Mouse (Mus musculus) heart, postnatal 0 days (tissue): ENCODE measurements at regions not wholly inside any gene's neighbourhood (a gene's known extent, or its start where the extent isn't known, plus 50 kb on each side); places are given as distances from the start of the nearest gene placed in this dataset.

Source experiments
- ATAC-seq: fragments of 200-750 bp; cut with Nextera tagmentation; 2 replicates; pipeline ENCODE4 v1.8.0; 2017; ENCODE audit warnings: low read depth, moderate number of reproducible peaks, moderate library complexity; ENCODE audit not compliant: insufficient read depth
- DNase-seq: peaks from one replicate; pipeline ENCODE4 v3.0.0-alpha.2; 2016; ENCODE audit warnings: low spot score
- H3K27ac ChIP-seq: fragments of 300-500 bp; sonication (generic); 2 replicates; pipeline ENCODE4 v1.5.1; 2014; ENCODE audit warnings: low read depth, mild to moderate bottlenecking
- H3K27me3 ChIP-seq: fragments of 300-500 bp; sonication (generic); 2 replicates; pipeline ENCODE4 v1.6.1; 2014; ENCODE audit warnings: low read length, mixed read lengths; ENCODE audit not compliant: control insufficient read depth, insufficient read depth
- H3K36me3 ChIP-seq: fragments of 300-500 bp; sonication (generic); replicated peaks from 2 replicates; pipeline ENCODE4 v1.6.1; 2014; ENCODE audit warnings: low read length, mixed read lengths; ENCODE audit not compliant: control insufficient read depth, insufficient read depth
- H3K4me1 ChIP-seq: fragments of 300-500 bp; sonication (generic); 2 replicates; pipeline ENCODE4 v1.6.1; 2014; ENCODE audit warnings: antibody characterized with exemption; ENCODE audit not compliant: control insufficient read depth, insufficient read depth
- H3K4me2 ChIP-seq: fragments of 300-500 bp; sonication (generic); 2 replicates; pipeline ENCODE4 v1.6.1; 2014; ENCODE audit warnings: low read depth, mild to moderate bottlenecking, low read length, moderate library complexity
- H3K4me3 ChIP-seq: fragments of 300-500 bp; sonication (generic); 2 replicates; pipeline ENCODE4 v1.5.1; 2014; ENCODE audit warnings: low read depth, low read length
- H3K9ac ChIP-seq: fragments of 300-500 bp; sonication (generic); replicated peaks from 2 replicates; pipeline ENCODE4 v1.6.1; 2014; ENCODE audit warnings: low read depth, low read length, mixed read lengths
- H3K9me3 ChIP-seq: fragments of 300-500 bp; sonication (generic); replicated peaks from 2 replicates; pipeline ENCODE4 v1.6.1; 2016; ENCODE audit warnings: low read length; ENCODE audit not compliant: control insufficient read depth
- CTCF ChIP-seq: IDR thresholded peaks from 2 replicates; pipeline ENCODE4 v1.5.1; 2016; ENCODE audit warnings: antibody characterized with exemption, control low read depth, low read depth
- EP300 ChIP-seq: IDR thresholded peaks from 2 replicates; pipeline ENCODE4 v1.6.1; 2016; ENCODE audit warnings: antibody characterized with exemption, low read depth
- WGBS: fragments of 180-500 bp; shearing (Covaris S2); extraction: QIAGEN DNeasy Blood & Tissue Kit; methylation state at CpG from one replicate; pipeline ENCODE4 v1.1.7; 2014; 5-methylcytosine and 5-hydroxymethylcytosine counted together

GRCm38 (mm10) chr15:94139534-94139958, 325.7 kb downstream of the Adamts20 start:
- ATAC-seq (no peak), DNase-seq (no peak)
- Histone ChIP-seq H3K4me2 (no peak overlapping the region), H3K9me3 (no peaks in the 10 kb centered on the region), H3K27me3 (no peaks in the 10 kb centered on the region), H3K9ac (no peak overlapping the region), H3K36me3 (no peaks in the 10 kb centered on the region), H3K4me3 (no peak overlapping the region), H3K4me1 (no peaks in the 10 kb centered on the region), H3K27ac (no peak overlapping the region)
- TF ChIP-seq CTCF = no peak
- TF ChIP-seq EP300 = no peak
- 49% methylated on average over 13 of the region's 13 CpGs for WGBS

GRCm38 (mm10) chr15:94137159-94137952, 327.9 kb downstream of the Adamts20 start:
- ATAC-seq = no peak
- DNase-seq = no peak
- WGBS = 78% methylated on average over 27 of the region's 27 CpGs

DNA sequence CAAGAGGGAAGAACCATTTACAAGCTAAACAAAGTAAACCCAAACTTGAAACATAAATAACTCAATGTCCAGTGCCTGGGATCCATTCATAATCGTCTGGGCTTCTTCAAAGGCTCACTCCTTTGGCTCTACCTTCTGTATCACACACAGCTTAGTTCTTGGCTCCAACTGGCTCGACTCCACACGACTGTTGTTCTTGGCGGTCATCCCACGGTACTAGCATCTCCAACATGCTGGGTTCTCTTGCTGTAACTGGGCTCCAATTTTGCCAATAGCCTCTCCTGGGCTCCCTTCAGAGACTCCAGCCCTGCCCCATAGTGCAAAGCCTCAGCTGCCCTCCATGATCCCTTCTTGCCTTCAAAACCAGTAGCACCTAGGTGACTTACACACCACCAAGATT, 352.4 kb downstream of the Adamts20 start:
- Histone ChIP-seq H3K36me3 (no peaks in the 10 kb centered on the region), H3K27me3 (no peaks in the 10 kb centered on the region), H3K9me3 (peaks cover 7% of the 10 kb centered on the region; the same call in 1 of the 2 replicates), H3K27ac (no peak overlapping the region), H3K4me1 (no peaks in the 10 kb centered on the region), H3K4me3 (no peak overlapping the region), H3K4me2 (no peak overlapping the region), H3K9ac (no peak overlapping the region)
- 68% methylated on average over 5 of the region's 5 CpGs for WGBS
- ATAC-seq = no peak
- no peak for DNase-seq
- no peak for TF ChIP-seq CTCF
- TF ChIP-seq EP300 = no peak

More at GRCm38 (mm10) chr15:94137159-94137952, 327.9 kb downstream of the Adamts20 start:
- no peaks in the 10 kb centered on the region for H3K4me1 ChIP-seq
- H3K9ac ChIP-seq = no peak overlapping the region
- H3K4me2 ChIP-seq = no peak overlapping the region
- no peak overlapping the region for H3K27ac ChIP-seq
- no peaks in the 10 kb centered on the region for H3K36me3 ChIP-seq
- H3K9me3 ChIP-seq = peaks cover 6% of the 10 kb centered on the region; the same call in 1 of the 2 replicates
- H3K4me3 ChIP-seq = no peak overlapping the region
- H3K27me3 ChIP-seq = no peaks in the 10 kb centered on the region
- TF ChIP-seq EP300 (no peak), CTCF (no peak)

GRCm38 (mm10) chr15:94107186-94107716, 358.0 kb downstream of the Adamts20 start:
- Histone ChIP-seq H3K36me3 (no peaks in the 10 kb centered on the region), H3K27me3 (no peaks in the 10 kb centered on the region), H3K4me3 (no peak overlapping the region), H3K27ac (no peak overlapping the region), H3K9me3 (no peaks in the 10 kb centered on the region), H3K4me2 (no peak overlapping the region), H3K9ac (no peak overlapping the region), H3K4me1 (no peaks in the 10 kb centered on the region)
- WGBS = 39% methylated on average over 2 of the region's 2 CpGs
- TF ChIP-seq EP300 (no peak), CTCF (no peak)
- peak; percentile 49; the same call in 1 of the 2 replicates for ATAC-seq
- peak; percentile 6 for DNase-seq

GRCm38 (mm10) chr15:94090644-94091043, 374.6 kb downstream of the Adamts20 start:
- no peaks in the 10 kb centered on the region for H3K36me3 ChIP-seq
- no peak for ATAC-seq
- H3K4me1 ChIP-seq = no peaks in the 10 kb centered on the region
- no peak overlapping the region for H3K4me3 ChIP-seq
- no peak overlapping the region for H3K9ac ChIP-seq
- DNase-seq = no peak
- no peak overlapping the region for H3K4me2 ChIP-seq
- WGBS = 74% methylated on average over 5 of the region's 5 CpGs
- H3K9me3 ChIP-seq = no peaks in the 10 kb centered on the region
- no peak overlapping the region for H3K27ac ChIP-seq
- H3K27me3 ChIP-seq = no peaks in the 10 kb centered on the region
- TF ChIP-seq CTCF = no peak

- 67% methylated on average over 6 of the region's 6 CpGs for WGBS
- ATAC-seq = no peak
Measured at GRCm38 (mm10) chr15:94089856-94090255, 375.4 kb downstream of the Adamts20 start.

More at GRCm38 (mm10) chr15:94089856-94090255, 375.4 kb downstream of the Adamts20 start:
- no peak for DNase-seq
- Histone ChIP-seq H3K4me1 (no peaks in the 10 kb centered on the region), H3K4me2 (no peak overlapping the region), H3K4me3 (no peak overlapping the region), H3K27ac (no peak overlapping the region), H3K9me3 (no peaks in the 10 kb centered on the region), H3K27me3 (no peaks in the 10 kb centered on the region), H3K36me3 (no peaks in the 10 kb centered on the region), H3K9ac (no peak overlapping the region)
- TF ChIP-seq EP300 (no peak), CTCF (no peak)
